ENCODE assay signal across 9 mouse cellular contexts in the genomic region with DNA sequence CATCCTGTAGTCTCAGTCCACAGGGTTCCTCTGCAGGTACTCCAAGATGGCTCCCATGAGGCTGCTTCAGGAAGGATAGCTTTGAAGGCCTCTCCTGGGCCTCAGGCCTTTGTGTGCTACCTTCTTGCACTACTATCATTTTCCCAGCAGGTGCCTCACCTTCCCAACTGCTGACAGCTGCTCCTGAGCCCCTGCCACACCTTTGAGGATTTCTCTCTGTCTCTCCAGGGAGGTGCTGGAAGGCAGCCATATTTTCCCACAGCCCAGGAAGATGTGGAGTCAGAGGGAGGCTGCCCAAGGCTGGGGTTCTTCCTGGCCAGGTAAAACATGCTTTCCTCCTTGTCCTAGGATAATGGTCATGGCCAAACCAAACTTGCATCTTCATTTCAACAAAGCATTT.
DNase-seq lines count a peak whose midpoint lies in the region; ATAC-seq and TF ChIP-seq lines count a peak whose summit lies in the region.
"Had no signal": no experiment of that assay in that cellular context is flagged by ENCODE, and none has a peak within 500 bp of the region (broad histone marks: within the 10 kb centered on the region; RNA-seq: fewer than 3 reads in every experiment).

No protein-coding gene starts in this region.

- no peak overlapping the region for H3K27ac ChIP-seq in kidney, embryonic 14.5 days (ENCODE audit: low read depth, low read length)
- no peak overlapping the region for H3K27ac ChIP-seq in ES-Bruce4 (ENCODE audit: insufficient read depth, low read length)
- H3K27ac ChIP-seq in forebrain, embryonic 14.5 days (ENCODE audit: low read depth, low read length): no peak overlapping the region
- H3K27ac ChIP-seq: limb, embryonic 12.5 days had no signal

- H3K27me3 ChIP-seq in kidney, embryonic 14.5 days (ENCODE audit: control insufficient read depth, insufficient read depth, low read length): no peaks in the 10 kb centered on the region
- H3K27me3 ChIP-seq in ES-Bruce4 (ENCODE audit: control insufficient read depth, insufficient read depth, low read length, poor library complexity, severe bottlenecking) (no peaks in the 10 kb centered on the region), Patski (no peaks in the 10 kb centered on the region)
- no peaks in the 10 kb centered on the region for H3K27me3 ChIP-seq in forebrain, embryonic 14.5 days (replicated peaks; ENCODE audit: control insufficient read depth, insufficient read depth, low read length)
- H3K27me3 ChIP-seq: limb, embryonic 12.5 days had no signal

- DNase-seq in kidney, adult 11 months: peak; percentile 4
- no peak for DNase-seq in Patski (ENCODE audit: low read depth, low spot score)
- peak; percentile 6 to 15 for DNase-seq in kidney, adult 8-10 months
- no peak for DNase-seq in frontal cortex, postnatal 10 days (ENCODE audit: low spot score in 2 of 2)
- DNase-seq in forebrain, embryonic 14.5 days (ENCODE audit: low spot score): no peak
- DNase-seq in layer of hippocampus, postnatal 25 days (ENCODE audit: extremely low spot score in 1 of 2, low spot score in 1 of 2): no peak

- no peaks in the 10 kb centered on the region for H3K36me3 ChIP-seq in kidney, embryonic 14.5 days (ENCODE audit: control insufficient read depth, insufficient read depth, low read length)
- H3K36me3 ChIP-seq in ES-Bruce4 (ENCODE audit: control insufficient read depth, insufficient read depth, low read length, poor library complexity, severe bottlenecking): no peaks in the 10 kb centered on the region
- H3K36me3 ChIP-seq in forebrain, embryonic 14.5 days (ENCODE audit: control insufficient read depth, insufficient read depth, low read length): no peaks in the 10 kb centered on the region; the same call in 1 of the 2 replicates
- H3K36me3 ChIP-seq: limb, embryonic 12.5 days had no signal

- POLR2A ChIA-PET in Patski (lab: Charles Lee): no interaction called here

- no peak overlapping the region for H3K4me3 ChIP-seq in kidney, embryonic 14.5 days (ENCODE audit: low read length)
- no peak overlapping the region for H3K4me3 ChIP-seq in ES-Bruce4 (ENCODE audit: low read depth, low read length)
- no peak overlapping the region for H3K4me3 ChIP-seq in forebrain, embryonic 14.5 days (ENCODE audit: low read depth, low read length)
- H3K4me3 ChIP-seq: limb, embryonic 12.5 days had no signal

- no peaks in the 10 kb centered on the region for H3K4me1 ChIP-seq in kidney, embryonic 14.5 days (ENCODE audit: control insufficient read depth, insufficient read depth, low read length)
- no peaks in the 10 kb centered on the region for H3K4me1 ChIP-seq in ES-Bruce4 (ENCODE audit: control insufficient read depth, insufficient read depth, low read length)
- H3K4me1 ChIP-seq in forebrain, embryonic 14.5 days (ENCODE audit: control insufficient read depth, insufficient read depth, low read length): no peaks in the 10 kb centered on the region
- H3K4me1 ChIP-seq: limb, embryonic 12.5 days had no signal

- no peak for TF ChIP-seq POLR2A in ES-Bruce4 (IDR thresholded peaks at IDR 0.05; ENCODE audit: insufficient read depth, low read length)

- ATAC-seq in kidney, embryonic 14.5 days (ENCODE audit: low FRiP score, low TSS enrichment): no peak
- no peak for ATAC-seq in Patski
- ATAC-seq in forebrain, embryonic 14.5 days: no peak

- H3K4me2 ChIP-seq in kidney, embryonic 14.5 days (replicated peaks; ENCODE audit: low read depth, low read length): no peak overlapping the region
- no peak overlapping the region for H3K4me2 ChIP-seq in forebrain, embryonic 14.5 days (ENCODE audit: low read length)
- H3K4me2 ChIP-seq: limb, embryonic 12.5 days had no signal

- TF ChIP-seq CTCF in ES-Bruce4 (IDR thresholded peaks at IDR 0.05; ENCODE audit: low read depth, low read length): peak; percentile 53
- TF ChIP-seq CTCF in Patski (IDR thresholded peaks at IDR 0.05): peak; percentile 56

- in situ Hi-C loops in Patski (cut with MboI; ENCODE audit: low pct_unique_long_range_greater_than_20kb): no loop called here

- no peak overlapping the region for H3K9ac ChIP-seq in kidney, embryonic 14.5 days (ENCODE audit: low read depth, low read length)
- H3K9ac ChIP-seq in ES-Bruce4 (ENCODE audit: low read depth, poor library complexity, severe bottlenecking): no peak overlapping the region
- H3K9ac ChIP-seq in forebrain, embryonic 14.5 days (ENCODE audit: low read length): no peak overlapping the region
- H3K9ac ChIP-seq: limb, embryonic 12.5 days had no signal

- 0 out of 2 replicates have a peak, but pooled peaks have one; percentile 44 for TF ChIP-seq EP300 in ES-Bruce4 (IDR thresholded peaks at IDR 0.05; ENCODE audit: insufficient read depth, low read depth, low read length)

- CTCF ChIA-PET in Patski (lab: Charles Lee): interaction anchor here (0.9 kb wide), 1 partner anchor 57 kb away, joined by 3 read pairs; no protein-coding TSS in a partner anchor

- H3K9me3 ChIP-seq in kidney, embryonic 14.5 days (ENCODE audit: control insufficient read depth, low read length): no peaks in the 10 kb centered on the region
- H3K9me3 ChIP-seq in ES-Bruce4 (replicated peaks; ENCODE audit: control insufficient read depth, insufficient read depth, low read length, poor library complexity, severe bottlenecking): no peaks in the 10 kb centered on the region
- no peaks in the 10 kb centered on the region for H3K9me3 ChIP-seq in forebrain, embryonic 14.5 days (replicated peaks; ENCODE audit: control insufficient read depth, low read length)
- H3K9me3 ChIP-seq: limb, embryonic 12.5 days had no signal

Comparison
In these comparisons a context has a peak if more than half of its experiments do, and no peak if none do; other contexts are left out.
1. DNase-seq: peak in kidney, adult 11 months (single experiment) and kidney, adult 8-10 months (2 of 2); none in Patski (single experiment), frontal cortex, postnatal 10 days (0 of 2), forebrain, embryonic 14.5 days (single experiment) and layer of hippocampus, postnatal 25 days (0 of 2).